Mouse (Mus musculus) lung, adult 10 weeks (tissue): ENCODE data around the gene Rapgef4. TPM values are rescaled to one million over a fixed set of nuclear protein-coding genes. Genes with fewer than 3 reads are reported as not detected.

Source experiments
- polyA plus RNA-seq: library from polyadenylated mRNA; stranded (reverse); fragments of 350-450 nt; fragmentation: Illumina TruSeq; extraction: RNeasy Lipid Tissue Mini Kit (QIAGEN cat#74804); gene quantifications from one replicate; pipeline ENCODE4 v1.2.3, GENCODE M21; 2014; ENCODE audit warnings: low read depth, low replicate concordance; ENCODE audit not compliant: insufficient read depth

The Rapgef4 gene
- 5.2 TPM for polyA plus RNA-seq

DNA sequence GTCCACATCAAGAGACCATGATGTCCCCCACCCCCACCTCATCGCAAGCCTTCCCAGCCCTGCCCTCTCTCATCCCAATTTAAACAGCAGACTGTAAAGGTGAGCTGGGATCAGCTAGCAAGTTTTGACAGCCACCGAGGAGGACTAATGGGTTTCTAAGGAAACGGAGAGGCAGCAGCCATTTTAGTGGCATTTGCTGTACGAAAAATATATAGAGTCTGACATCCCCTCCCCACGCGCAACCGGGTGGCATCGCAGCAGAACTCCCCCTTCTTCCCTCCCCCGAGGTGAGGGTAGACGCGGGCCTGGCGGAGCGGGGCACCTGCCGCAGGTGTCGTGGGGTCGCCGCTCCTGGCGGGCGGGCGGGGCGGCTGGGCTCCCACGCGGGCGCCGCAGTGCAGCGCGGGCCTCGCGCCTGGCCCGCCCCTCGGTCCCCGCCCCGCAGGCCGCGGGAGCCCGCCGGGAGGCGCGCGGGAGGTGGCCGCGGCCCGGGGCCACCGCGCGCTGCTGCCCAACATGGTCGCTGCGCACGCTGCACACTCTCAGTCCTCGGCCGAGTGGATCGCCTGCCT lies at the start of gene Rapgef4:
Gene Rapgef4 (plus strand): TSS at position 470 of the 572 bp plus-strand sequence.

DNA sequence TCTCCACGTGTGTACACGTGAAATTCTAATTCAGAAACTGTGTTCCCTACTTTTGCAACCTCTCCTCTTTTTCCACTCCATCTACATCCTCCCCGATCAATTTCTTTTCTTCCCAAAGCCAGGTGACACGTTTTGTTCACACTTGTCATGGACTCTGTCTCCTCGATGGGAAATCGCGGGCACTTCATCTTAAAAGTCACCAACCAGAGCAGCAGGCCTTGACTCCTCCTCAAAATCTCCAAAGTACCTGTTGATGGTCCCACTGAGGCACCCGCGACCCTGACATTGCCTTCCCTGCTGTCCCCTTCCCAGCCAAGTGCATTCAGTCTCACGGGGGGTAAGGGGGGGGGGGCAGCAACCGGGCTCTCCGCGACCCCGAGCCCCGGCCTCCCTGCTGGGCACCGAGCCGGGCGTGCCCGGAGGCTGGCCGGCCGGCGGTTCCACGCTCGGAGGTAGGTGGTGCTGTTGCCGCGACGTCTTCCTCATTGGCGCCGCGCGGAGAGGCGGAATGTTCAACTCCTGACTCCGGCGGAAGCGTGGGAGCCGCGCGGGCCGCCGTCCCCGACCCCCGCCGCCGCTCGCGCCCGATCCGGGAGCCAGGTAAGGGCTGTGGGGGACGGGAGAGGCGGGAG lies 304.3 kb downstream of the Rapgef4 start, which contains the start of gene Map3k20:
Gene Map3k20 (plus strand): TSS at position 382 of the 632 bp plus-strand sequence.

Other genes starting within 250 kb of the Rapgef4 start
- gene Itga6, start 235.6 kb upstream of the Rapgef4 start, polyA plus RNA-seq: 51.7 TPM
- 10.8 TPM for gene Pdk1, start 108.0 kb upstream of the Rapgef4 start, polyA plus RNA-seq